Mouse (Mus musculus): ENCODE measurements around the gene Auh.

DNA sequence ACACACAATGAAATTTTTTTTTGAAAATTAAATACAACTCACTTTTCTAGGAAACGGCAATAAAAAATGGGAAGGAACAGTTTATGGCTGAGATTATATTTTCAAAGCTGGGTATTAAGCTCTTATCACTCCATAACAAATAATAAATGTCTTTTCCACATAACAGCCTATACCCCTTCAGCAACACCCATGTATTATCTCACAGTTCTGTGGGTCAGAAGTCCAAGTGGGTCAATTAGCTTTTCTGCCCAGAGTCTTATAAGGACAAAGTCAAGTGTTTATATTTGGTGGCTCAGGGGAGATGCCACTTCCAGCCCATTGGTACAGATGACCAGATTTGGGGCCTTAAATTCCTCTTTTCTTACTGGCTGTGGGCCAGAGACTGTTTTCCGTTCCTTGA lies 129.4 kb downstream of the Auh start:
- TF ChIP-seq UBTF (IDR thresholded peaks at IDR 0.05; ENCODE audit: low read depth, low read length) (no peak), ZNF384 (IDR thresholded peaks at IDR 0.05; ENCODE audit: low read depth, low read length) (no peak), POLR2A (IDR thresholded peaks at IDR 0.05; ENCODE audit: low read depth, low read length) (no peak), CTCF (conservative IDR thresholded peaks at IDR 0.05 in 1 of 2, IDR thresholded peaks at IDR 0.05 in 1 of 2; ENCODE audit: low read depth in 2 of 2, low read length in 2 of 2) (no peak), BHLHE40 (IDR thresholded peaks at IDR 0.05; ENCODE audit: low read depth, low read length) (no peak), USF2 (conservative IDR thresholded peaks at IDR 0.05; ENCODE audit: low read depth, low read length) (no peak), PAX5 (IDR thresholded peaks at IDR 0.05; ENCODE audit: low read length) (no peak)
